Mouse (Mus musculus): ENCODE data around the gene Elk1. TPM values are rescaled to one million over a fixed set of nuclear protein-coding genes. Genes with fewer than 3 reads are reported as not detected.

The Elk1 gene
- total RNA-seq (2021) = 10 to 100 TPM; 11.9 to 16.3 TPM
- long read RNA-seq, experiment 1, partial matches to known transcripts = 0 of 4 reads
- long read RNA-seq, experiment 1, other reads (novel, unspliced or antisense) = 3 of 4 reads
- long read RNA-seq, experiment 2, partial matches to known transcripts = 0 of 4 reads
- long read RNA-seq, experiment 2, other reads (novel, unspliced or antisense) = 2 of 4 reads

DNA sequence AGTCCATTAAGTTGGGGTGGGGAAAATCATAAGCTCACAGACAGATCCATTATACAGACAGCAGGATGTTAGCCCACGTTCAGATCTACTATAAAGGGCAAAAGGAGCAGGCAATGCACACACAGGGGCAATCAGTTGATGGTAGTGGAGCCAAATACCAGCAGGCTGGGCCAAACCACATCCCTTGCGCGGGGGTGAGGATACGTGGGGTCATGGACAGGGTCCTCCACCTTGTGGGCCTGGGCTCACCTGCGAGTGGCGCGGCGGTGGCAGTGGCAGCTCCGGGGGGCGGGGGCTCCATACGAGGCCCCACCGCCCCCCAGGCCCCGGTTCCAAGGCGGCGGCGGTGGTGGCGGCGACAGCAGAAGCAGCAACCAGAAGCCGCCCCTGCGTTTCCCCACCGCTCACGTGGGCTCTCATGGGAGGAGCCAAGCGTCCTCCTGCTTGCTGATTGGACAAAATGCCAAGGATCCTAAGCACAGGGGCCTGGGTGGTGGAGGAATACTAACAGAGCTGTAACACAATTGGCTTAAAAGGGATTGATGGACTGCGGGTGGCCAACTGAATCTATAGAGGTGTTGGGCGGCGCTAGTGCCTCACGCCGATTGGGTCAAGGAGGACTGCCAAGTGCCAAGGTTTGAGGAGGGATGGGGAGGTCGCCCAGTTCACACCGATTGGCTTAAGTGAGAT, at the start of gene Elk1:
TSS of gene Elk1 (minus strand) at position 418 of the 690 bp plus-strand sequence.
- peak; percentile 86 for DNase-seq

DNA sequence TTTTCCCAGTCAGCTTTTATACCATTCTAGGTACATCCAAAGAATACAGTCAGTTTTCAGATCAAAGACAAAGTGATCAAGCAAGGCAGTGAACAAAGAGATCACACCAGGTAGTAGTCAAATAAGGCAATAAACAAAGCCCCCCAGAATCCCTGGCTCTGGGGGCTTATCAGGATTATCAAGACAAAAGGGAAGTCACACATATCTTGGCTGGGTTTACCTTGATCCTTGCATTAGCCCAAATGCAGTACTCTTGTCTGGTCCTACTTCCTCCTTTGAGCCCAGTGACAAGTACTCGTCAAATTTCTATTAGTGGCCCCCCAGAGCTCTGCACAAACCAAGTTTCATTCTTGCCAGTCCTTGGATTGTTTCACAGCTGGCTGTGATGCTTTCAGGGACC, 30.5 kb upstream of the Elk1 start:
- DNase-seq = no peak

DNA sequence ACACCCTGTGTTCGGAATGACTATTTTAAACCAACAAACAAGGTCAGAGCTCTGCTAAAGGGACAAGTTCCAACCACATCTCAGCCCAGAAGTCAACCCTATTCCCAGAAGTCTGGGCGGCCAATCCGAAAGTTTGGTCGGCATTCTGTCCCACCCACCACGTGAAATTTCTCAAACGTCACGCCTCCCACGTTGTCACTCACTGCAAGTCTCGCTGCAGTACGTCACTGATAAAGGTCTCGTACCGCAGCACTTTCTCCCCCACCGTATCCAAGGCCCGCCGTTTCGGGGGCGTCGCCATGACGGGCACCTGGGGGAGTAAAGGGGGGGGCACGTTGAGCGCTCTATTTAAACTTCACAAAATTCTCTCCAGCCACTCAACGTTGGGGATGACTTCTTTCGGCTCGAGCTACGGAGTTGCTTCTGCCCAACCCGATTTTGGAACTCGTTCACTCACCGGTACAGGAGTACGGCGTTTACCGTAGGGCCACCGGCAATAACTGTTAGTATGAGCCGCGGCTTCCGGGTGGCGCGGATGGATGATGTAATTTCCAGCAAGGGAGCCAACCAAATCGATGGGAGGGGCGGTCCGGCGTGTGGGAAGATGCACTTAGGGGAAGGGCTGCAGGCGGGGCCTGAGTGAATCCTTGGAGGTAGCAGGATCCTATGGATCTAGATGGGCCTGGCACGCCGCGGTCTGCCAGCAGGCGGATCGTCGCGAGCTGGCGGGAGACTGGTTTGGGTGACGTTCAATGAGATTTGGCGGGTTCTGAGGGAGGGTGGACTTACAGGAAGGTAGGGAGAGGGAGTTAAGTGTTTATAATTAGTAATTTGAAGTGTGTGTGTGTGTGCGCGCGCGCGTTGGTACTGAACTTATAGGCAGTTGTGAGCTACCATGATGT, 11.3 kb upstream of the Elk1 start, which contains the start of gene Uxt:
TSS of gene Uxt (minus strand) at position 541 of the 902 bp plus-strand sequence.
- DNase-seq = peak; percentile 90

DNA sequence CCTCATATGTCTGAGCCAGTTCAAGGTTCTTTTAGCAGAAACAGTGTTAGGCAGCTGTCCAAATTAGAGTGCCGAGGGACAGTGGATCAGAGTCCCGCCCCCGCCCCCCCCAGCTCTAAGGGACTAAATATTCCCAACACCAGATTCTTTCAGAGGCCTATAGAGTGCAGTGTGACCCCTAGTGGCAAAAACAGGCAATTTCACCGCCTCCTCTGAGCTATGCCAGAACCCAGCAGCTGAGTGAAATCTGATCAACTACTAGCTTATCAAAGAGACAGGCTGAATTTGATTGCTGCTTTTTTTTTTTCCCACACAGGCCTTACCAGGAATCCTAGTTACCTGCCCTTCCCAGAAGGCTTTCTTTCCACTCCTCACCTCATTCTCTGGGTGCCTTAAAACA, 4.4 kb downstream of the Elk1 start:
- DNase-seq = peak; percentile 56

DNA sequence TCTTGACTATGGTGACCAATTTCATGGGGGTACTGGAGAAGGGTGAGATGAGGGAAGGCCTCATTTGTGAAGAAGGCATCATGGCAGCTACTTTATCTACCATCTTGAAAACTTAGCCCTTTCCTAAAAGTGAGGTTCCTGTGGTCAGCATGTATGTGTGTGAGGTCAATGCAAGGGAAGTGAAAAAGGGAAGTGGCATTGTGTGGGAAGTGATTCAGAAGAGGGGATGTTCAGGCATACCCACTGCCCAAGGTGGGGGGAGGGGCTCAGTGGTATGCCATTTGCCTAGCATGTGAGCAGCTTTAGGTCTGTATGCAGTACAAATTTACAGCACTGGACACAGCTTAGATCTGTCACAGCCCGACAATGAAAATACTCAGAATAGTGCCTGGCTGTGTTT, 18.4 kb downstream of the Elk1 start:
- DNase-seq = no peak

DNA sequence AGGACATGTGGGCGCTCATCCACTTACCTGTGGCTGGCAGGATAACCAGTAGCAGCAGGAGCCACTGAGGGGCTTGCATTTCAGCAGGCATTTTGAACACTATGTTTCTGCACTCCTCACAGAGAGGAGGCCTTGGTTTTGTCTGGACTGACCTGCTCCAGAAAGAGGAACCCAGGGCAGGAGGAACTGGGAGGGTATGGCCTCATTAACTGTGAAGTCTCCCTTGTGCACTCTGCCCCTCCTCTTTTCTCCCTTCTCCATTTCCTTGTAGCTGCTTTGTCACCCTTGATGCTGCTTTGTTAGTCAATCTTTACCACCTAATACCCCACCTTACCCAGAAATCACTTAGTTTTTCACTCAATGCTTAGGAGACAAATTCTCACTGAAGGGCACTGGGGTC, 19.0 kb downstream of the Elk1 start, which contains the start of gene Cfp:
TSS of gene Cfp (minus strand) at position 192 of the 400 bp plus-strand sequence.
- DNase-seq = no peak

DNA sequence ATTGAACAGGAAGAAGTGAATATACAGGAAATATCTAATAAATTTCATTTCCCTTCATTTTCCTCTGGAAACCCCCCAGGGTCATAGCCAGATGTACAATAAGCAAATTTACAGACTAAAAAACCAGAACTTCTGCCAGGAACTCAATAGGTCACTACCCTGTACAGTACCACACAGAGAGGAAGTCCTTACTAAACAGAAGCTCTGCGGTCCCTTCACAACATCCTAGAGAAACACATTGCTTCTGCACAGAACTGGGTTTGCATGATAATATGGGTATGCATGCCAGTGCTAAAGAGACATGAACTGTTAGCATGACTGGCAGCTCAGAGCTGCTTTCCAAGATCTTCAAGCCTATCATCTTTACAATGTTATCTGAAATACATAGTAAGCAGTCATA, 20.5 kb downstream of the Elk1 start:
- no peak for DNase-seq

DNA sequence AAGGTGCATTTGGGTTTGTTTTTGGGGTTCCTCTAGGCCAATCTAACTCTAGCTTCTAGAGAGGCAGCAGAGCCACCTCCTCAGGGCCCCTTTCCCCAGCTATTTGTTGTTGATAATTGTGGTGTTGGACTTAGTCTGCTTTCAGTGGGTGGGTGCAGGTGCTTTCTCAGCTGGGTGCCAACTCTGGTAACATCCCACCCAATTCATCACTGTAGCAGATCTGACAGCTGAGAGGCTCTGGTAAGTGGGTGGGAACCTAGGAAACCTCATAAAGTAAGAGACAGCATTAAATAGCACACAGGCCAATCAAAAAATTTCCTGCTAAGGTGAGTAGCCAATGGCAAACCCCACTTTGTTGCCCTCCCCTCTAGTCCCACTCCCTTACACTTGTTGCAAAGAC, 25.4 kb downstream of the Elk1 start:
- DNase-seq = no peak

DNA sequence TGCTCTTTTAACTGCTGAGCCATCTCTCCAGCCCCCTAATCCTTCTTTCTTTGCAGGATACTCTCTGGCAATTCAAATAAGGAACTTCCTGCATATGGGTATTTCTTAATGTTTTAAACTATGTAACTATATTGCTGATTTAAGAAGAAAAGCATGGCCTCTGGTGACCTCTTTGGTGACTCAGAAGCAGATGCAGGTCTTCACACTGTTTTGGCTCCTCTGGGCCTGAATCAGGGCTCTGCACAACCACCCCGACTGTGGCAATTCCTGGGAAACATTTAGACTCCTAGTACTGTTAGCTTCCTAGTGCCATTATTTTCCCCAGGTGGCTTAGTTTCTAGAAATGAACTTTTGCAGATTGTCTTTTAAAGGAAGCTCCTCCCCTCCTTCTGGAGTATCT, 26.9 kb downstream of the Elk1 start:
- DNase-seq = no peak

DNA sequence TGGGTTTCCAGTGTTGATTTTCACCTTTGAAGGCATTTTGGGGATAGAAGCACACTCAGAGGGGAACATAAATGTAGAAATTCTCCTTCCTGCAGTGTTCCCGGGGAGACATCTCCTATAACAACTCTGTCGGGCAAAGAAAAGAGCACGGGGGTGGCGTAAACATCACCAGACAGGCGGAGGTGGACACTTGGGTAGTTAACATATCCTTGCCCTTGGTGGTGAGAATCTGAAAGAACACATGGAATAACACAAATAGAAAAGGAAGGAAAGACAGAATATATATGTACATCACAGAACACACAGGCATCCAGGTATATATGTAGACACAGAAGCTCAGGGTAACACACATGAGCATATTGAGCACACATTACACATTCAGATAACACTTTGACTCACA, 29.0 kb downstream of the Elk1 start:
- no peak for DNase-seq

DNA sequence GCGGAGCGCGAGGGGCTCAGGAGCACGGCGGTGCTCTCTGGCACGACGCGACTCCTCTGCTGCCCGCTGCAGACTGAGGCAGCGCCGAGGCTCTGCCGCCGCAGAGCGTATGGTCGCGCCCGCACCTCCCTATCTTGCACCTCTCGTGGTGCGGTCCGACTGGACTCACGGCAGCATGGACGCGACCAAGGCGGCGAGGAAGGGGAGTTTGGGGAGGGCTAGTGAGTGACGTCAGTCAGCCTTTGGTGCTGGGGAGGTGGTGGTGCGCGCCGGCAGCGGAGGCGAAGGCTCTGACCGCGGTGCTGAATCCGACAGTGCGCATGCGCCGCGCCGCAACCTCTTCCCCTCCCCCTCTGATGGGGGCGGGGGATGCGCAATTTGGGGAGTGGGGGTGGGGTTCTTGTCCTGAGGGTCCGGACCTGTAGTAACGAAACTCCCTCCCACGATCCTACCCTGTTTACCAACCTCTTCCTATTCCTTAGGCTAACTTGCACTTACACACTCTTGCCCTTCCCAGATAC, 29.5 kb downstream of the Elk1 start, which contains the start of gene Syn1:
TSS of gene Syn1 (minus strand) at position 161 of the 521 bp plus-strand sequence.
- DNase-seq = peak; percentile 81

DNA sequence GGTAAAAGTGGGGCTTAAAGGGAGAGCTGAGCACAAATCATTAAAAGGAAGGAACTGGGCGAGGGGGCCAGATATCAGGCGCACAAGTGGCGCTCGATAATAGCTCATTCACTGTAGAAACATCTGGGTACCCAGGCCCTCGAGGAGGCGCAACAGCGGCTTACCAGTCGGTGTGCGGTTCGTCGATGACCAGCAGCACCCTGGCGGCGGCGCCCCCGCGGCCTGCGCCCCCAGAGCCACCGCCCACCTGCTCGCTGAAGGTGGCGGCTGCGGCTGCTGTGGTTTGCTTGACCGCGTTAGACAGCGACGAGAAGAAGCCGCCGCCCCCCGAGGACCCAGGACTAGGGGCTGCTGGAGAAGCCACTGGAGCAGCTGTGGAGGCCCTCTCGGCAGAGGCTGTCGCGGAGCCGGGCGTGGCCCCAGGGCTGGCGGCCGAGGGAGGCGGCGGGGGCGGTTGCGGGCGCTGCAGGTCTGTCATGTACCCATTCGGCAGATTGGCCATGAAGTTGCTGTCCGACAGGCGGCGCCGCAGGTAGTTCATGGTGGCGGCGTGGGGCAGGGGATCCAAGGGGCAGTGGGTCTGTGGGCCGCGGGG, 30.1 kb downstream of the Elk1 start:
- DNase-seq = no peak

DNA sequence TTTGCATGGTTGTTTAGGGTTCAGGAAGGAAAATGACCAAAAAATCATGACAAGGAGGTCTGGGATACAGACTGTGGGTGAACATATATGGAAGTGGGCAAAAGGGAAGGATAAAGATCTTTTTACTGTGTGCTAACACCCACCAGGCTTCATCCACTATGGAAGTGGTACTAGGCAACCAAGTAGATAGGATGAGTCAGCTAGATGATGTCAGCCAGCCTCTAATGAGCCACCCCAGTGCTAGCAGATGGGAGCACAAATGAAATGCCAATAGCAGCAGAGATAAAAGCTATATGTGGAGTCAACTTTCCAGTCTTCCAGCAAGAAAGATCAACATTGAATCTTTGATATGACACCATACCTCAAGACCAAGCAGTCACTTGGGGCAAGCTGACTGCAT, 35.3 kb downstream of the Elk1 start:
- DNase-seq = no peak

DNA sequence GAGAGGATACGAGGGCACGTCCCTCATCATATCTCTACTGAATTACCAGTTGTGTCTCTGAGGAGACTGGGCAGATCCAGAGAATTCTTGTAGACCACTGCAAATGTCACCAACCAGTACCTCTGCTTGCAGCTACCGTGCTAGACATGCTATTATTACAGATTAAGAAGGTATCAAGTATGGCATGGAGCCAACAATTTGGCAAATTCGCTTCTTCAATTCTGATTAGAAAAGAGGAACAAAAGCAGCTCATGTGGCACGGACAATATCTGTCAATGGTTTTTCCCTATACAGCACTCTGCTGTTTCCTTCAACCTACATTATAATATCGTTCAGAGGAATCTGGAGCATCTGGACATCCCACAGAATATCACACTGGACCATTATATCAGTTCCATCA, 36.7 kb downstream of the Elk1 start:
- no peak for DNase-seq

DNA sequence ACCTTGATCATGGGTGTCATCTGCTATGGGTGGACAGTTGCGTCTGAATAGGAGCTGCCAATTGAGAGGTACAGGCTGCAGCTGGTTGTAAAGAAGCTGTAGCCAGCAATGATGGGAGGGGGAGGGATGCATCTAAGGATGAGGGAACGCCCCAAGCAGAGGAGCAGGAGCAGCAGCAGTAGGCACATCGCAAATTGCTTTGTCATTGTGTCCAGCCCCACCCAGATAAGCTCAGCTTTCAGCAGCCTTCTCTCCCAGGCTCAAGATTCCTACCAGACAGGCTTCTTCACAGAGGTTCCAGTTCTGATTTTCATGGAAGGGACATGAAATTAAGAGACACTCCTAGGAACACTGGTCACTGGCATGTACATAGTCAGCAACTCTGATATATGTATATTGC, 40.3 kb downstream of the Elk1 start:
- no peak for DNase-seq

Other genes starting within 250 kb of the Elk1 start
- gene Usp11, start 246.7 kb downstream of the Elk1 start, total RNA-seq (2021) = 10 to 100 TPM; 18.9 to 28.3 TPM
- 100 to 1,000 TPM in 1 of 2 experiments, 10 to 100 TPM in 1; 85.2 to 118 TPM for gene Araf, start 152.8 kb downstream of the Elk1 start, total RNA-seq (2021)
- 10 to 100 TPM; 21.8 to 23.3 TPM for gene Timp1, start 80.4 kb downstream of the Elk1 start, total RNA-seq (2021)
- 10 to 100 TPM in 1 of 2 experiments, 1 to 10 TPM in 1; 6.4 to 12.3 TPM for gene Syn1, start 29.6 kb downstream of the Elk1 start, total RNA-seq (2021)
- 10 to 100 TPM; 18.5 to 19.1 TPM for gene Cfp, start 19.1 kb downstream of the Elk1 start, total RNA-seq (2021)
- 10 to 100 TPM; 36.0 to 42.0 TPM for gene Uxt, start 11.4 kb upstream of the Elk1 start, total RNA-seq (2021)
- gene Zfp182, start 111.7 kb upstream of the Elk1 start, total RNA-seq (2021) = 1 to 10 TPM; 6.6 to 9.5 TPM
- gene Spaca5, start 117.8 kb upstream of the Elk1 start, total RNA-seq (2021) = not detected
- gene Zfp300, start 138.9 kb upstream of the Elk1 start, total RNA-seq (2021) = 1 to 10 TPM; 1.5 to 2.9 TPM
- not detected for gene Ssxa1, start 165.2 kb upstream of the Elk1 start, total RNA-seq (2021)
- gene Gm21876, start 225.0 kb upstream of the Elk1 start, total RNA-seq (2021) = not detected